Mouse (Mus musculus) erythroid progenitor cell, adult 5-6 weeks (primary cell): ENCODE measurements around the gene Hectd1. TPM values are rescaled to one million over a fixed set of nuclear protein-coding genes. Genes with fewer than 3 reads are reported as not detected.
A peak's percentile ranks its signal among the peaks of the same experiment; 100 is the strongest.

Source experiments
- ATAC-seq: replicated peaks from 2 replicates; pipeline ENCODE4 v1.8.0; 2016; ENCODE audit warnings: moderate number of reproducible peaks, mild to moderate bottlenecking, moderate TSS enrichment, inconsistent platforms; ENCODE audit not compliant: poor library complexity, low FRiP score, severe bottlenecking
- total RNA-seq, 2 experiments: library from RNA; stranded (forward) in 1 of 2; stranded (reverse) in 1 of 2; fragments of 150-400 nt in 1 of 2; fragments of 186-747, 209-891 nt in 1 of 2; gene quantifications; 2 replicates each; pipeline versions ENCODE4 v1.2.3 to v1.2.4; 2015 to 2017; ENCODE audit warnings: low replicate concordance in 2 of 2

The Hectd1 gene
- total RNA-seq (2015; ENCODE audit: low replicate concordance) (83.3 and 96.0 TPM in 2 replicates), total RNA-seq (2017; ENCODE audit: low replicate concordance) (139 and 142 TPM in 2 replicates)

GRCm38 (mm10) chr12:51829290-51830076, at the start of gene Hectd1:
Hectd1 (minus strand) TSS chr12:51829536.
- peak; percentile 81 for ATAC-seq

GRCm38 (mm10) chr12:51871446-51872144, 42.3 kb upstream of the Hectd1 start:
- ATAC-seq, result no peak

GRCm38 (mm10) chr12:51869511-51869910, 40.2 kb upstream of the Hectd1 start:
- no peak for ATAC-seq

- no peak for ATAC-seq
These were observed 37.7 kb upstream of the Hectd1 start for GRCm38 (mm10) chr12:51867076-51867475.

GRCm38 (mm10) chr12:51866226-51866910, 37.0 kb upstream of the Hectd1 start:
- ATAC-seq, result peak; percentile 60; the same call in 1 of the 2 replicates

GRCm38 (mm10) chr12:51865790-51866179, 36.4 kb upstream of the Hectd1 start:
- ATAC-seq, result peak; percentile 37

GRCm38 (mm10) chr12:51865061-51865789, 35.9 kb upstream of the Hectd1 start:
- no peak for ATAC-seq

GRCm38 (mm10) chr12:51863116-51864002, 34.0 kb upstream of the Hectd1 start:
- no peak for ATAC-seq

GRCm38 (mm10) chr12:51858134-51859028, 29.0 kb upstream of the Hectd1 start:
- ATAC-seq, result no peak

GRCm38 (mm10) chr12:51856768-51857295, 27.5 kb upstream of the Hectd1 start:
- ATAC-seq, result 0 out of 2 replicates have a peak, but pooled peaks have one; percentile 36

GRCm38 (mm10) chr12:51855872-51856271, 26.5 kb upstream of the Hectd1 start:
- no peak for ATAC-seq

- no peak for ATAC-seq
These were observed 26.1 kb upstream of the Hectd1 start for GRCm38 (mm10) chr12:51855453-51855852.

- ATAC-seq, result peak; percentile 85
These were observed 22.3 kb upstream of the Hectd1 start for GRCm38 (mm10) chr12:51851617-51852016.

GRCm38 (mm10) chr12:51851155-51851554, 21.8 kb upstream of the Hectd1 start:
- peak; percentile 77 for ATAC-seq

GRCm38 (mm10) chr12:51850339-51850738, 21.0 kb upstream of the Hectd1 start:
- ATAC-seq, result no peak

GRCm38 (mm10) chr12:51849902-51850301, 20.6 kb upstream of the Hectd1 start:
- peak; percentile 27; the same call in 1 of the 2 replicates for ATAC-seq

- no peak for ATAC-seq
These were observed 18.8 kb upstream of the Hectd1 start for GRCm38 (mm10) chr12:51847953-51848680.
